Mouse (Mus musculus) heart, embryonic 13.5 days (tissue): ENCODE measurements around the gene Gm47955. TPM values are rescaled to one million over a fixed set of nuclear protein-coding genes. Genes with fewer than 3 reads are reported as not detected.
"Not testable (repeated sequence)": the region's sequence is repeated elsewhere in the genome, so short reads cannot be mapped to it uniquely, and the experiment has no call there.

Experiments used
- ATAC-seq: fragments of 200-750 bp; cut with Nextera tagmentation; 2 replicates; pipeline ENCODE4 v1.8.0; 2017; ENCODE audit warnings: moderate TSS enrichment; ENCODE audit not compliant: insufficient number of reproducible peaks, low FRiP score, low TSS enrichment; ENCODE audit errors: extremely low read depth
- H3K27ac ChIP-seq: fragments of 300-500 bp; sonication (generic); replicated peaks from 2 replicates; pipeline ENCODE4 v1.5.1; 2015; ENCODE audit warnings: moderate library complexity, mild to moderate bottlenecking, inconsistent platforms
- H3K27me3 ChIP-seq: fragments of 300-500 bp; sonication (generic); replicated peaks from 2 replicates; pipeline ENCODE4 v1.6.1; 2015; ENCODE audit warnings: mild to moderate bottlenecking, inconsistent platforms
- H3K36me3 ChIP-seq: fragments of 300-500 bp; sonication (generic); 2 replicates; pipeline ENCODE4 v1.6.1; 2015; ENCODE audit warnings: mild to moderate bottlenecking, inconsistent platforms
- H3K4me1 ChIP-seq: fragments of 300-500 bp; sonication (generic); 2 replicates; pipeline ENCODE4 v1.6.1; 2015; ENCODE audit warnings: inconsistent platforms
- H3K4me2 ChIP-seq: fragments of 300-500 bp; sonication (generic); 2 replicates; pipeline ENCODE4 v1.6.1; 2015; ENCODE audit warnings: inconsistent platforms, mild to moderate bottlenecking, moderate library complexity
- H3K4me3 ChIP-seq: fragments of 300-500 bp; sonication (generic); 2 replicates; pipeline ENCODE4 v1.5.1; 2015; ENCODE audit warnings: moderate library complexity, mild to moderate bottlenecking, inconsistent platforms
- H3K9ac ChIP-seq: fragments of 300-500 bp; sonication (generic); 2 replicates; pipeline ENCODE4 v1.6.1; 2015; ENCODE audit warnings: inconsistent platforms, mild to moderate bottlenecking, moderate library complexity
- H3K9me3 ChIP-seq: fragments of 300-500 bp; sonication (generic); 2 replicates; pipeline ENCODE4 v1.6.1; 2016; ENCODE audit warnings: inconsistent platforms
- WGBS: fragments of 180-500 bp; shearing (Covaris S2); methylation state at CpG from one replicate; pipeline ENCODE4 v1.1.7; 2015; ENCODE audit warnings: mixed read lengths; 5-methylcytosine and 5-hydroxymethylcytosine counted together
- polyA plus RNA-seq: library from polyadenylated mRNA; unstranded; fragments of >200 nt; fragmentation: Nextera tagmentation; extraction: Ambion mirVana; gene quantifications from 2 replicates; pipeline ENCODE4 v1.2.1, GENCODE M21; 2015

Gm47955 gene
- polyA plus RNA-seq, 1 experiment from 2014 or later = not detected

DNA sequence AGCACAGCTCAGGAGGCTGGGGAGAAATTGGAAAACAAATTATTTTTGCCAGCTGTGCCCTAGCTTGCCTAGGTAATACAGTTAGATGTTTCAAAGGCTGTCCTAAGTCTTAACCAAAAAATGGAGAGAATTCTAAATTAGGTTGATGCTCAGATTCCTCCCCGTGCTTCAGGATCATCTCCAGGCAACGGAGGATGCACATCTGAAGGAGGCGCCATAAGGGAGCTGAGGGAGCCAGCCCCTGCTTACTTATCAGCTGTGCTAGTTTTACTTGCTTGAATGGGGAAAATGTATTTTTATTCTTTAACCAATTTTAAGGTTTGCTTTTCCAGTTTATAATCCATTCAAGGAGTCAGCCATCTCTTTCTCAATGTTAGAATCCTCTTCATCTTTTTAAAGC lies 33.9 kb downstream of the Gm47955 start:
- Histone ChIP-seq H3K4me3 (no peak overlapping the region), H3K36me3 (no peaks in the 10 kb centered on the region), H3K4me1 (peaks cover 10% of the 10 kb centered on the region; the same call in 1 of the 2 replicates), H3K27ac (no peak overlapping the region), H3K27me3 (no peaks in the 10 kb centered on the region), H3K9ac (no peak overlapping the region), H3K4me2 (no peak overlapping the region), H3K9me3 (no peaks in the 10 kb centered on the region)
- WGBS = 76% methylated on average over 3 of the region's 3 CpGs
- ATAC-seq = no peak

DNA sequence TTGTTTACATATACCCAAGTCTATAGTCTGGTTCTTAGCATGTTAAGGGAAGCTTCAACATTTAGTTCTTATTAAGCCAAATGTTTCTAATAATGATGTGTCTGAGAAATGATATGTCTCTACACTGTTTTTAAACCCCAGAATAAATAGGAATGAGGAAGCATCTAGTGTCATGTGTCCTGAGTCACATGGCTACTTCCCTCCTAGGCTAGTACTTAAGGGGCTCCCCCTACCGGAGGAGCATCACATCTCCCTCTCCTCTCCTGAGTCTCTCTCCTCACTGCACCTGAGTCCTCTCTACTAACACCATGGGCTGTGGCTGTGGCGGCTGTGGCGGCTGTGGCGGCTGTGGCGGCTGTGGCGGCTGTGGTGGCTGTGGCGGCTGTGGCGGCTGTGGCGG lies 40.2 kb downstream of the Gm47955 start, which contains the start of gene Gm47959:
TSS of gene Gm47959 (plus strand) at position 243 of the 400 bp plus-strand sequence.
- not testable (repeated sequence) for H3K9ac ChIP-seq, H3K27me3 ChIP-seq, H3K9me3 ChIP-seq, H3K36me3 ChIP-seq, H3K27ac ChIP-seq, H3K4me2 ChIP-seq, H3K4me1 ChIP-seq, H3K4me3 ChIP-seq, ATAC-seq
- 93% methylated on average over 9 of the region's 9 CpGs for WGBS

DNA sequence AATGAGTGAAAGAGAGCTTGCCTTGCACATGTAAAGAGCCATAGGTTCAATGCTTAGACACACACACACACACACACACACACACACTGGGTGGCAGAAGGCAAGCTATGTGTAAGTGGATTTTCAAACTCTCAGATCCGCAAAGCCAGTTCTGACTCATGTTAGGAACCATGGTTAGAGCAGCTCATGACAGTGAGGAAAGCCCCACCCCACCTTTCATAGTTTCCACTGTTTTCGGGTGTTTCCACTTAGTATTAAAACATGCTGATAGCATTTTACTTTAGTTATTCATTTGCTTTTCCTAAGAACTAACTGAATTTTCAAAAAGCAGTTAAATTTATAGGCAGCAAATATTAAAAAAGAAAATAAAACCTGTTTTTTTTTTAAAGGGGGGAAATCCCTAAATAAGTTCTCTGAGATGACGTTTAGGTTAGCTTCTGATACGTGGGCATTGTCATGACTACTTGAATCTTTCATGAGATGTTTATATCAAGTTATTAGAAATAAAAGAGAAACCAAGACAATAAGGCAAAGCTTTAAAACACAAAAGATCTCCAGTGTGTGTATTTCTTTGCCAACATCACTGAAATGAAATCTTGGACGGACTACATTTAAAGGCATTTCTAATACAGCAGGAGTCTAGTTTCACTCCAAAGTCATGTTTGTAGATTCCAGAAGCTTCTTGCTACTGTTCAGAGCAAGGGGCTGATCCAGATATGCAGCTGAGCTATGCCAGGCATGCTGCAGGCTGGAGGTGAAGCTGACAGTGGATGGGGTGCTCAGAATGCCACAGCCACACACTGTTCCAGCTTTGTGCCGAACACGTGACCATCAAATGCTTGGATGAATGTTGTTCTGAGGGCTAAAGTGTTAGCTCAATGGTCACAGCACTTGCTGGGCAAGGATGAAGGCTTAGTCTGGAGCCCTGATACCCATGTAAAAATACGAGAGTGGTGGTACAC lies 46.4 kb downstream of the Gm47955 start:
- Histone ChIP-seq H3K9ac (no peak overlapping the region), H3K4me2 (0 out of 2 replicates have a peak overlapping the region, but pooled peaks have one; percentile 9), H3K36me3 (no peaks in the 10 kb centered on the region), H3K4me3 (no peak overlapping the region), H3K27ac (peak overlapping the region; percentile 15; the same call in 1 of the 2 replicates), H3K27me3 (no peaks in the 10 kb centered on the region), H3K4me1 (peaks cover 21% of the 10 kb centered on the region), H3K9me3 (no peaks in the 10 kb centered on the region)
- no peak for ATAC-seq
- 47% methylated on average over 8 of the region's 8 CpGs for WGBS

GRCm38 (mm10) chr1:83007471-83007870 lies 47.4 kb downstream of the Gm47955 start:
- Histone ChIP-seq H3K4me1 (peaks cover 21% of the 10 kb centered on the region), H3K36me3 (no peaks in the 10 kb centered on the region), H3K4me2 (no peak overlapping the region), H3K9ac (no peak overlapping the region), H3K4me3 (no peak overlapping the region), H3K27me3 (no peaks in the 10 kb centered on the region), H3K27ac (no peak overlapping the region), H3K9me3 (no peaks in the 10 kb centered on the region)
- 68% methylated on average over 6 of the region's 6 CpGs for WGBS
- ATAC-seq = no peak

Other genes starting within 250 kb of the Gm47955 start
- 187 and 214 TPM in 2 replicates for gene Mff, start 235.4 kb upstream of the Gm47955 start, polyA plus RNA-seq
- not detected in 2 replicates for gene Tm4sf20, start 191.8 kb upstream of the Gm47955 start, polyA plus RNA-seq
- not detected in 2 replicates for gene Gm47791, start 189.0 kb upstream of the Gm47955 start, polyA plus RNA-seq
- gene Agfg1, start 120.8 kb upstream of the Gm47955 start, polyA plus RNA-seq = 29.0 and 29.3 TPM in 2 replicates
- gene A030005L19Rik, start 47.0 kb upstream of the Gm47955 start, polyA plus RNA-seq = 0.19 TPM in 2 replicates
- not detected in 2 replicates for gene A030014E15Rik, start 35.4 kb upstream of the Gm47955 start, polyA plus RNA-seq
- gene Gm6217, start 28.9 kb upstream of the Gm47955 start, polyA plus RNA-seq = not detected in 2 replicates
- not detected in 2 replicates for gene A030003K21Rik, start 16.9 kb upstream of the Gm47955 start, polyA plus RNA-seq
- not detected in 2 replicates for gene Gm7544, start 4.3 kb upstream of the Gm47955 start, polyA plus RNA-seq
- not detected in 2 replicates for gene Gm47959, start 40.3 kb downstream of the Gm47955 start, polyA plus RNA-seq
- gene Slc19a3, start 78.2 kb downstream of the Gm47955 start, polyA plus RNA-seq = 1.6 and 2.0 TPM in 2 replicates
- gene Krtap28-10, start 82.2 kb downstream of the Gm47955 start, polyA plus RNA-seq = not detected in 2 replicates
- not detected in 2 replicates for gene Gm47969, start 84.6 kb downstream of the Gm47955 start, polyA plus RNA-seq
- not detected in 2 replicates for gene A030005K14Rik, start 99.1 kb downstream of the Gm47955 start, polyA plus RNA-seq
- not detected in 2 replicates for gene Krtap28-13, start 100.6 kb downstream of the Gm47955 start, polyA plus RNA-seq
- gene Ccl20, start 156.5 kb downstream of the Gm47955 start, polyA plus RNA-seq = 0.25 and 0.47 TPM in 2 replicates
- gene Daw1, start 199.5 kb downstream of the Gm47955 start, polyA plus RNA-seq = not detected in 2 replicates